Mouse (Mus musculus) induced T-regulatory cell, adult 2 months (primary cell): ENCODE results near the gene Zc2hc1c.

Experiments used
- DNase-seq: peaks from one replicate; pipeline ENCODE4 v3.0.0-alpha.2; 2012; ENCODE audit warnings: low read depth

The Zc2hc1c gene

DNA sequence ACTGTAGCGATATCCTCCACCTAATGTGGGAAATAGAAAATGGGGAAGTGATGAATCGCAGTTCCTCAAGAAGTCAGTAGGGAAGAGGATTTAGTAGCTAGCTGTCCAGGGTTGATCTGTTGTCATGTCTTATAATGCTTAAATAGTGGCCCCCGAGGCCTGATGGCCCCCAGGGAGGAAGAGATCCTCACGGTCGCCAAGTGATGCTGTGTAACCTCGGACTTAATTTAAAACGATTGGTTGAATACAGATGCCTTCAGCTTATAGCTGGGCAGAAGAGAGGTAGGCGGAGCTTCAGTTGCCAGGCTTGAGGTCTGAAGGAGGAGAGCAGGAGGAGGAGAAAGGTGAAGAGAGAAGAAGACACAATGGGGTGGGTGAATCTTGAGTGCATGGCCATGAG lies 4.1 kb upstream of the Zc2hc1c start:
- DNase-seq, result no peak

DNA sequence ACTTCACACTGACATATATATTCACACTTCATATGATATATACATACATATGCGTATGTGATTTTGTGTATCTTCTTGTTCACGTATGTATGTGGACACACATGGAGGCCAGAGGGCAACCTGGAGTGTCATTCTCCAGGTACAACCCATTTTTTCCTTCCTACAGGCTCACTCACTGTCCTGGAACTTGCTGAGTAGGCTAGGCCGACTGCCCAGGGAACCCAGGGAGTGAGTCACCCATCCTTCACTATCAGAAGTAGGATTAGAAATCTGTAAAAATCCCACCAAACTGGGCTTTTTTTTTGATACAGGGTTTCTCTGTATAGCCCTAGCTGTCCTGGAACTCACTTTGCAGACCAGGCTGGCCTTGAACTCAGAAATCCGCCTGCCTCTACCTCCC lies 3.4 kb upstream of the Zc2hc1c start:
- no peak for DNase-seq

DNA sequence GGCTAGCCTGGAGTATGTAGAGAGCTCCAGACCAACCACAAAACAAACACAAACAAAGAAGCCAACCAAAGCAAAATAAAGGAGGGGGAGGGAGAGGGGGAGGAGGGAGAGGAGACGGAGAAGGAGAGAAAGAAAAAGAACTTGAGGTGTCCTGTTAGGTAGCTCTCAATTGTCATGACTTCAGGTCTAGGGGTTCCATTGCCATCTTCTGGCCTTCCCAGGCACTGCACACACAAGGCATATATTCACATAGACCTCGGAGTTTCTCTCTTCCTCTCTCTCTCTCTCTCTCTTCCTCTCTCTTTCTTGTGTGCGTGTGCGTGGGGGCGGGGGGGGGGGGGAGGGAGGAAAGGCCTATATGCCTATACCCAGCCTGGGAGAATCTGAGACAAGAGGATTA lies 1.4 kb upstream of the Zc2hc1c start:
- peak; percentile 77 for DNase-seq

DNA sequence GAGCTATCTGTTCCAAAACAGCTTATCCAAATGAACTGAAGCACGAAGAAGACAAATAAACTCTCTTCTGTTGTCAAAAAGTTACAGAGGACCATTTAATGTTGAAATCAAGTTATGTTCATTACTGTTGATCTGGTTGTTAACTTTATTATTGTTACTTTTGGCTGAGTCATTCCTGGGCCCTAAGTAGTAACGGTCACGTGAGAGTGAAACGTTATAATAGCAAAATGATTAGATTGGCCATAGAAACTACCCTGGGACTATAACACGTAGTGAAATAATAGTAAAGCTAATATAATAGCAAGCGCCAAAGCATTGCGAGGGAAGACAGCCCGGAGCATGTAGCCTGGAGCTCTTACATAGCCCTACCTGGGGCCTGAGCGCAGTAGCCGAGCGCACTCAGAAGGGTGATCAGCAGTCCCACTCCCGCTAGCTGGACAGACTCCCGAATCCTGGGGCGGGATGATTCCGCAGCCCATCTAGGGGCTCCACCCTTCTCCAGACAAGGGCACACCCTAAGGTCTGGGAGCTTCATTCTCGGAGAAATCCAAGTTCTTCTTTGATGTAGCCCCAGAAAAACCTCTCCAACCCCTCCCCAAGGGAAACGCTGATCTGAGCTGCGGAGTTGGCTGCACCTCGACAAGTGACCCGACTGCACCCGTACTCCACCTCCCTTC lies 444 bp upstream of the Zc2hc1c start, which contains the start of gene Acyp1:
Acyp1 (minus strand) TSS at position 630 of the 677 bp plus-strand sequence.
- no peak for DNase-seq

DNA sequence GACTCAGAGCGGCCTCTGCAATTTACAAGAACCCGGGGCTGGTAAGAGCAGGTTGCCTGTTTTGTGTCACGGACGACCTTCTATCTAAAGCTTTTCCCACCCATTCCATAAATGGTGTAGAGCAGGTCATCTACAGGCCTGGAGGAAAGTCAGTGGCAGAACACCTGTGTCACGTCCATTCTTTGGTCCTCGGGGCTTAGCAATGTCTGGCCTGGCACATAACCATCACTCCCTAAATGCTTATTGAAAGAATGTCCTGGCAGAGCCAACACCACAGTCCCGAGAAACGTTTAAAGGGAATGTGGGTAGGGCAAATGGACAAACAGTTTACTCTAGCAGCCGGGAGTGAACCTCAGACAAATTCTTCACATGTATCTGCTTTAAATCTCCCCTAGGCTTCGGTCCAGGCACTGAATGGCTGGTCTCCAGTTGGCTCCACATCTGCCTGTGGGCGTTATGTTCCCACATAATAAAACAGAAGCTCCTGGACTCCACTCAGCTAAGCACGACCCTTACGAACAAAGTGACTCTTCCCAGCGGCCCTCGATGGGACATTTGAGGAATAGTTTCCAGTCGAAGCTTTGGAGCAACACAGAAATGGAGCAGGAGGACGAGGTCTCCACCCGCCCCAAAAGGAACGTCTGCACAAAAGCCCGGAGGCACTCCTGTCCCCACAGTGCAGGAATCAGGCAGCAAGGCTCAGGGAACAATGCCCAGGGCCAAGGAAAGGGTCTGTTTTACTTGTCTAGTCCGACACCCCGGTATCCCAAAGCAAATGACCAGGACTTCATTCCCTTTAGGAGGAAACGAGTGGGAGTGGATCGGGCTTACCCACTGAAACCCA lies 988 bp downstream of the Zc2hc1c start:
- DNase-seq, result no peak

DNA sequence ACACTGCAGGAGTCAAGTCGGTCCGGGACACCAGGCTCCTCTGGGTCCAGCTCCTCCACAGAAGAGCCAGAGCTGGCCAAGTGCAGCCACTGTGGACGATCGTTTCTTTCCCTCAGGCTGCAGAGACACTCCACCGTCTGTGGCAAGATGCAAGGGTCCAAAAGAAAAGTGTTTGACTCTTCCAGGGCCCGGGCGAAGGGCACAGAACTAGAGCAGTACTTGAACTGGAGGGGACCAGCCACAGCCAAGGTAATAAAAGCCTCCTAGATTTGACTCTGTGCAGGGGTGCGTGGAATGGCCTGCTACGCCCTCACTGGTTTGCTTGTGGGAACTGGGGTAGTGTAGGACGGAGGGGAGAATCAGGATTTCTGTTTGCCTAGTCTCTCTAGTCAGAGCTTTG lies 2.2 kb downstream of the Zc2hc1c start:
- DNase-seq, result no peak

DNA sequence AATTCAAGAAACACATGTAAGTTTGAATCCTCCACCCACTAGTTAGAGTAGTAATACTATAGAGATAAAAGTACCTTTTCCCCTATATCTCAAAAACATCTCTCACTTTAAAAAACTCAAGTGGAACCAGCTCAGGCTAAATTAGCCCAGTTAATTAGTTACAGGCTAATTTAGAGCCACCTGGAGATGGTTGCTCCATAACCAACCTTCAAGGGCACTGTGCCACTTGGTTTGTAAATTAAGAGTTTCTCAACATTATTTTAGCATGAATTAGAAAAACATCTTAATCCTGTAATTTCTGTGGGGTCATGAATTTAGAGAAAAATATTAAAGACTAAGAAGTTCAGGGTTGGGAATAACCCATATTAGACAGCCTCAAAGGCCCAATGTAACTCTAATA lies 3.1 kb downstream of the Zc2hc1c start:
- DNase-seq, result no peak

DNA sequence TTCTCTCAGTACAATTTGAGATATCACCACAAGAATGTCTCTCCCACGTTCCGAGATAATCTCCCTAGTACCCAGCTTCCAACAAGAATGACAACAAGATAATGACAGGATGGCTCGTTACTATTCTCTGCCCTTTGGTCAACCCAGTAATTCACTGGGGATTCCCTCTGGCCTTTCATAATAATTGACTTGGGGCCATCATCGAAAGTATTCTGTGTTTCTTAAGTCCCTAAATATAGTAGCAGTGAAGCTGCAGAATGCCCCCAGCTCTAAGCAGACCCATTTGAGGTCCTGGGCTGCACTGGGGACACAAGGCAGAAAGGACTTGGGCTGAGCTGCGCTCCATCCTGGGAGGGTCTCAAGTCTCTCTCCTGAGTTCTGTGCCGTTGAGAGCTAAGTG lies 3.9 kb downstream of the Zc2hc1c start:
- no peak for DNase-seq

DNA sequence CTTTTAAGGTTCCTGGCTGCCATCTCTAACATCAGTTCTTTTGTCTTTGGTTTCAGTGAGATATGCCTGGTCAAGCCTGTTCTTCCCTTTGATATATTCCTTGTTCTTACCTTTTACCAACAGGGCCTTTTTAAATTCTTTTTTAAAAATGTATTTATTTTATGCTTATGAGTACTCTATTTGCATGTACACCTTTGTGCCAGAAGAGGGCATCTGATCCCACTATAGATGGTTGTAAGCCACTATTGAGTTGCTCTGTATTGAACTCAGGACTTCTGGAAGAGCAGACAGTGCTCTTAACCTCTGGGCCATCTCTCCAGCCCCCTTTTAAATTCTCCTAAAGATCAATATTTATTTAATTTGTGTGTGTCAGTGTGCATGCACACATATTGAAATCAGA lies 4.5 kb downstream of the Zc2hc1c start:
- peak; percentile 38 for DNase-seq

DNA sequence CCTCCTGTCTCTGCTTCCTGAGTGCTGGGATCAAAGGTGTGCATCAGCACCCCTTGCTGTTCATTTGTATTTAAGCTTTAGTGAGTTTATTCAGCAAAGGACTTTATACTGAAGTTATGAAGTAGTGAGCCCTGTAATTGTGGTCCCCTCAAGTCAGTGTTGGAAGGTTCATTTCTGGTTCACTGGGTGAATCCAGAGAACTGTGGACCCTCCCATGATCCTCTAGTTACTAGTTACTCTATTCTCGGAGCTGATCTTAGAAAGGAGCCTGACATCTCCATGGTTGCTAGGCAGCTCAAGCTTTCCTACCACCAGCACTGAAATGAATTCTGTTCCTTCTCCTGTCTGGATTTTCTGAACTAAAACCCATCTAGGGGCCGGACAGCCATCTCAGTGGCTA lies 7.1 kb downstream of the Zc2hc1c start:
- DNase-seq, result no peak

DNA sequence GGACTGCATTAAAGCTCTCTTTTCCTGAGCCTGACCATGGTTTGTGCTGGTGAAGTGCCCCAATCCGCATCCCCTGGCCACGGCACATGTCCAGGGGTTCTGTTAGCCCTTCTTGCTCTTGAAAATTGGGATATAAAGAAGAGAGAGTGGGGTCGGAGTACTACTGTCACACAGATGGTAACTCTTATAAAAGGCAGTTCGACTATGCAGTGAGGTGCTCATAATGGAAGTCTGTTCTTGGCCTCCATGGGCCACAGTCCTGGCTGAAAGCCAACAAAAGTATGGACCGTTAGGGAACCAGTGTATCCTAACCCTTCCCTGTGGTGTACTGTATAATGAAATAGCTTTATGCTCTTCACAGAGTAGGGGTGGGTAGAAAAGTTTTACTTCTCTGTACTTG lies 8.5 kb downstream of the Zc2hc1c start:
- DNase-seq, result no peak

DNA sequence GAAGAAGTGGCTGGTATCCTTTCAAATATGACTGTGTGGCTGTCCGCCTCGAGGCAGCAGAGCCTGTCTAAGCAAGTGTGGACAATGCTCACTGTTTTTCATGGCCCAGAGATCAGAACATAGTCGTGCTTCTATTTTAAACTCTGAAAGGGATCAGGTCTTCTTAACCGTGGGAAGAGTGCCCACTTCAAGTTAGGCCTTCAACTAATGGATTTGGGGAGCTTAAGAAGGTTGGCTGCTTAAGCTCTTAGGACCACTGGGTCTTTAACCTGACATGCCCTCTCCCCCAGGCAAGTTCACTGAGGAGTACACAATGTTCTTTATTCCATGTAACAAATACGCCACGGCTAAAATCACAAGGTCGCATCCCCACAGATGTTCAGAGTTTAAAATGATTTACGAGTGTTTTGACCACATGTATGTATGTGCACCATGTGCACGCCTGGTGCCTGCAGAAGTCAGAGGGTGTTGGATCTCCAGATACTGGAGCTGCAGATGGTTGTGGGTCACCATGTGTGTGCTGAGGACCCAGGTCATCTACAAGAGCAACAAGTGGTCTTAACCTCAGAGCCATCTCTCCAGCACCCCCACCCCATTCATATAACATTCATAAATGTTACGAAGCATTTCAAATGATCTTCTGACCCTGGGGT lies 9.1 kb downstream of the Zc2hc1c start:
- no peak for DNase-seq

DNA sequence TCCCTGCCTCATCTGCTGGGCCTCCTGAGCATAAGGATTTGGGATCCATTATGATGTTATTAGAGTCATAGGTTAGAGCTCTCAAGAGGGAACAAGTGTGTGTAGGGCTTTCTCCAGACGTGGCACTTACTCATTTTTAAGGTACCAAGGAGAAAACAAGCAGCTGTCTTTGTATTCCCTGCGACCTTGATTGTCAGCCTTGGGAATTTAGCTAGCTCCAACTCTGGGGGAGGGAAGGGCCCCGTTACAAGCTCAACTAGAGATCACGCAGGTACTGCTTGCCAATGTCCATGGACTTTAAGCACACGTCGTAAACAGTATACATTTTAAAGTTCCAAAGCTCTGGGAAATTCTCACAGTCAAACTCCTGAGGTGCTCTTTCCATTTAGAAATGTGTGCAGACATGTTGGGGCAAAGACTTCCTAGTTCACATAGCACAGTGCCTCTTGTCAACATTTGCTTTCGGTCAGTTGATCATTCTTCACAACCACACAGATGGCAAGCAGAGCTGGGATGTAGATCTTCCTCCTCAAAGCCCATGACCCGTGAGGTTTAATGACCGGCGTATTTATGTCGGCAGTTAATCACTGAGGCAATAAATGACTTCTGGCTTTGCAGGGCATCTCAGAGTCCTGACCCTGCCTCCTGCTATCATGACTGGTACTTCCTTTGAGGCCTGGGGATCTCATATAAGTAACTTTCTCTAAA lies 9.9 kb downstream of the Zc2hc1c start:
- no peak for DNase-seq

DNA sequence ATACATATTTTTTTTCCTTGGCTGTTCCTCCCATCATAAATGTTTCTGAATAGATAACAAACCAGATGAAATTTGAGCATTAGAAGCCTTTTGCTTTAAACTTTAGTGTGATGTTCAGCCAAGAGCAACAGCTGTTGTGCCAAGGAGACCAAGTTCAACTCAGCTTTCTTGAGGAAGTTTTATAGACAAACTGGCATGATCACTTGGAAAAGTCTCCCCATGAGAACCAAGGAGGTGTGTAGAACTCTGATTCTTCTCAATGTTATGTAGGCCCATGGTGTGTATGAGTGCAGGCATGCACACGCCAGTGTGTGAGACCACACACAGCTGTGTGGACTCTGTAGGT lies 10.4 kb downstream of the Zc2hc1c start:
- DNase-seq, result no peak

DNA sequence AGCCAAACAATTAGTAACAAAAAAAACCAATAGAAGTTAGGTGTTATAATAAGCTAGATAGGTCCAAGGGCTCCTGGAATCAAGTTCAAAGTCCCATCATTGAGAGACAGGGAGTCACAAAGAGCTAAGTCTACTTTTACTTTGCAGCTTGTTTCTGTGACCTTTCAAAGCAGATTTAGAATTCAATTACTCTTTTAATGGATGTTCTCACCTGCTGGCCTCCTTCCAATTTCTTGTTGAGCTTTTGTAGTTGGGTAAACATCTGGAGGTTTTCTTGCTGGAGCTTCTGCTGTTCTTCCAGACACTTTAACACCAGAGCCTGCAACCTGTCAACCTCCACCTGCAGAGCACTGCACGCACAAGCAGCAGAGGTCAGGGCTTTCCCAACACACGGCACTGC lies 14.9 kb downstream of the Zc2hc1c start:
- DNase-seq, result no peak

DNA sequence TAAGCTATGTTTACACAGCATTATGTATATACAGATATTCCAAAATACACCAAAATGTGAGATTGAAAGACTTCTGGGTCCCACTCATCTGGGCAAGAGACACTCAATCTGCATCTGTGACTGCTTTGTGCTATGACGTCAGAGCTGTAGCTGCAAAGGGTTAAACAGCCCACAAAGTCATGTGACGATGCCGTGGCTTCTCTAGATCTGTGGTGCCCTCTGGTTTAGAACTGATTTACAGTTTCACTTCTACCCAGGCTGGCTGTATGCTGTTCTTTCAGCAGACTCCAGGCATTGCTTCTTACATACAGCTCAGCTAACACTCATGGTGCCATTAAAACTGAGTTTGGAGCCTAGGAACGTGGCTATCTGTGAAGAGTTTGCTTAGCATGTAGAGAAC lies 16.3 kb downstream of the Zc2hc1c start:
- DNase-seq, result peak; percentile 84

DNA sequence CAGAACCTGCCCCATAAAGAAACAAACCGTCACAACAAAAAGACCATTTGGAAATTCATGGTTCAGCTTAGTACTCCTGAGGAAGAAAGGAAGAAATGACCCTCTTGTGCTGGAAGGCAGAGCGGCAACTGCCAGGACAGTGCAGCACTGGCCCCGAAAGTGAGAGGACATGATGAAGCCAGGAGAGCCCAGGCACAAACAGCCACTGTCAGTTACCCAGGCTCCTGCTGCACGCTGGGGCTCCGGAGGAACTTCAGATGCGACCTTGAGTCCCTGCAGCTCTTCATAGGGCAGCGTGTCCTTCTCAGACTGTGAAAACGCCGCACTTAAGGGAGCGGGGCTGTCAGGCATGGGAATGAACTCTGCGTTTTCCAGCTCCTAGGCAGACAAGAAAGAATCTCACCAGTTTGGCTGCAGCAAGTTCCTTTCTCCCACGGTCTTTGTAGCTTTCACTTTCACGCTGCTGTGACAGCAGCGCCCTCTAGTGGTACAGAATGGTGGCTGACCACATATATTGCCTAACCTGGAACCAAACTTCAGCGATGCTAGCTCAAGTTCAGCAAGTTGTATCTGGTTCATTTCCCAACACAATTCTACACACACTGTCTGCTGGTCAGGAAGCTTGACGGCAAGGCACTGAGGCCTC lies 17.0 kb downstream of the Zc2hc1c start:
- peak; percentile 94 for DNase-seq

DNA sequence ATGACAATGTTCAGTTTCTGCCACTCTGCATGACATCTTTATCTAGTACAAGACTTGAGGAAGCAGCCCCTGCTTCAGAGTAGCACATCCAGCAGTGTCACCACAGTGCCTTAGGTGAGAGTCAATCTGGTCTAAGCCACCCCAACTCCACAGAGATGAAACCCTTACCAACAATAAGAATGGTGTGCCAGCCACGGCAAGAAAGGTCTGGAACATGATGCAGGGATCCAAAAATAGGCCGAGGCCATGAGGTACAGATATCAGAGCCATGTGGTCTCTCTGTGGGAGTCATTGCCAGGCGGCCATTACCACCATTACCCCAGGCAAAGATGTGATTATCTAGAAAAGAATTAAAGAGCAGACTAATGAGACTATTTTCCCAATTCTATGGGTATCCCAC lies 20.3 kb downstream of the Zc2hc1c start:
- DNase-seq, result no peak

DNA sequence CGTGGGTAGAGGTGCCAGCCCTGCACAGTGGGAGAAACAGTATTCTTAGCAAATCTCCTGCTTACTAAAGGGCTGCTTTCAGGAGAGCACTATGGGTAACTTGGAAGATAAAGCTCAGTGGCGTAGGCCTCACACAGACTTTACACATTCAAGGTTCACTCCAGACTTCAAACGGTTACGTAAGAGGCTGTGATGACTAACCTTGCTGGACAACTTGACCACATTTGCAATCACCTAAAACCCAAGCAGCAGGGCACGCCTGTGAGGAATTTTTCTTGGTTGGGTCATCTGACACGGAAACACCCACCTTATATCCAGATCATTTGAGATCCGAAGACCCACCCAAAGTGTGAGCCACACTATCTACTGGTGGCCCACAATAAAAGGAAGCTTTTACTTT lies 41.8 kb downstream of the Zc2hc1c start:
- no peak for DNase-seq

DNA sequence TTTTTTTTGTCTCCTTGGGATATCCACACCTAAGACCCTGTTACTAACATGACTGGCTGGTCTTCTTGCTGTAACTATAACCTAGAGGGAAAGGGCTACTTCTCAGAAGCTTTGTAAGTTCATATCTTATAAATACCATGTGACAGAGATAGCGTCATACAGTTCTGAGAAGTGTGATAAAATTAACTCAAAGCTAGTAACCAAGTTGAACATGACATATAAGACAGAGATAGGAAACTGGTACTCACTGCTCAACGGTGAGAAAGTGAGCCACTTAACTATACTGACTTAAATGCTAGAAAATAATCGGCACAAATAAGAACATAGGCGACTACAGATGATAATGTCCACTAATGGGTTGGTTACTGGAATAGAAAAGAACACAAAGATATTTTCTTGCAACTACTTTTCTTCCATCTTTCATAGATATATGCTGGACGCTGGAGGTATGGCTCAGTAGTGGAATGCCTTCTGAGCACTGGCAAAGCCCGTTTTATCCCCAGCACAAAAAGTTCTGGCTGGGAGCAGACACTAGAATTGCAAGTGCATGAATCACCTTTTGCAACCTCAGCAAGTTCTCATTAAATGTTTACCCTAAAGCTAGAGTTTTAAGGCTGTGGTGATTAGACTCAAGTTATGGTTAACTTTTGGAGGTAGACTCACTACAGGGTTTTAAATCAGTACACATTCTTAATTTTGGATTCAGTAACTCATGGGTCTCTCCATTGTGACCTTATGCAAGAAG lies 49.3 kb downstream of the Zc2hc1c start:
- peak; percentile 30 for DNase-seq

DNA sequence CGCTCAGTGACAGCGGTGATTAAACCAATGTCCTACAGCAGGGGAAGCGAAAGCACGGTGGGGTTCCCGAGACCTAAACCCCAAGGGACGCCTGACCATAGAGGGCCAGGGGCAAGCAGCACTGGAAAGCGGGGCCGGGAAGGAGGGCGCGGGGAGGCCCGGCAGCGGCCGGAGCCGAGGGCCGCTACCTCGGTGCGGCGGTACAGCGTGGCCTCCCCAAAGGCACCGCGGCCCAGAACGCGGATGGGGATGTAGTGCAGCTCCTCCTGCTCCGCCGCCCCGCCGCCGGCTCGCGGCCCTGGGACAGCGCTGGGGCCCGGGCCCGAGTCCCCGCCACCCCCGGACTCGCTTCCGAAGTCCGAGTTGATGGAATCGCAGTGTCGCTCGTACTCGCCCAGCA lies 50.4 kb downstream of the Zc2hc1c start:
- DNase-seq, result no peak
